Mouse (Mus musculus) liver, embryonic 12.5 days (tissue): ENCODE data around the gene Stn1. TPM values are rescaled to one million over a fixed set of nuclear protein-coding genes. Genes with fewer than 3 reads are reported as not detected.
A peak's percentile ranks its signal among the peaks of the same experiment; 100 is the strongest.

Experiments used
- ATAC-seq: fragments of 200-750 bp; cut with Nextera tagmentation; 2 replicates; pipeline ENCODE4 v1.8.0; 2017; ENCODE audit warnings: moderate number of reproducible peaks, mild to moderate bottlenecking, moderate library complexity
- H3K27ac ChIP-seq: fragments of 300-500 bp; sonication (generic); 2 replicates; pipeline ENCODE4 v1.5.1; 2016; ENCODE audit warnings: mild to moderate bottlenecking
- H3K27me3 ChIP-seq: fragments of 300-500 bp; sonication (generic); replicated peaks from 2 replicates; pipeline ENCODE4 v1.6.1; 2016; ENCODE audit warnings: mild to moderate bottlenecking, moderate library complexity
- H3K36me3 ChIP-seq: fragments of 300-500 bp; sonication (generic); 2 replicates; pipeline ENCODE4 v1.6.1; 2016; ENCODE audit warnings: mild to moderate bottlenecking, moderate library complexity
- H3K4me1 ChIP-seq: fragments of 300-500 bp; sonication (generic); 2 replicates; pipeline ENCODE4 v1.6.1; 2016
- H3K4me2 ChIP-seq: fragments of 300-500 bp; sonication (generic); 2 replicates; pipeline ENCODE4 v1.6.1; 2016; ENCODE audit warnings: mild to moderate bottlenecking, moderate library complexity
- H3K4me3 ChIP-seq: fragments of 300-500 bp; sonication (generic); 2 replicates; pipeline ENCODE4 v1.5.1; 2016; ENCODE audit warnings: mild to moderate bottlenecking, moderate library complexity
- H3K9ac ChIP-seq: fragments of 300-500 bp; sonication (generic); 2 replicates; pipeline ENCODE4 v1.6.1; 2016; ENCODE audit warnings: mild to moderate bottlenecking, moderate library complexity
- H3K9me3 ChIP-seq: fragments of 300-500 bp; sonication (generic); replicated peaks from 2 replicates; pipeline ENCODE4 v1.6.1; 2016; ENCODE audit warnings: mild to moderate bottlenecking, moderate library complexity
- WGBS: fragments of 180-500 bp; shearing (Covaris S2); methylation state at CpG from one replicate; pipeline ENCODE4 v1.1.7; 2016; ENCODE audit not compliant: insufficient replicate concordance; 5-methylcytosine and 5-hydroxymethylcytosine counted together
- polyA plus RNA-seq: library from polyadenylated mRNA; unstranded; fragments of >200 nt; fragmentation: Nextera tagmentation; extraction: Ambion mirVana; gene quantifications from 2 replicates; pipeline ENCODE4 v1.2.1, GENCODE M21; 2016

Stn1 gene
- polyA plus RNA-seq, 1 experiment from 2014 or later: 17.4 TPM

- no peak overlapping the region for H3K27ac ChIP-seq
- WGBS: 62% methylated on average over 13 of the region's 13 CpGs
- no peak overlapping the region for H3K4me3 ChIP-seq
- H3K27me3 ChIP-seq: no peaks in the 10 kb centered on the region
- H3K4me2 ChIP-seq: no peak overlapping the region
- H3K4me1 ChIP-seq: peaks cover 36% of the 10 kb centered on the region
- no peak overlapping the region for H3K9ac ChIP-seq
- no peaks in the 10 kb centered on the region for H3K9me3 ChIP-seq
- H3K36me3 ChIP-seq: no peaks in the 10 kb centered on the region
- ATAC-seq: no peak
Measured at GRCm38 (mm10) chr19:47563715-47564114, 26.4 kb upstream of the Stn1 start.

DNA sequence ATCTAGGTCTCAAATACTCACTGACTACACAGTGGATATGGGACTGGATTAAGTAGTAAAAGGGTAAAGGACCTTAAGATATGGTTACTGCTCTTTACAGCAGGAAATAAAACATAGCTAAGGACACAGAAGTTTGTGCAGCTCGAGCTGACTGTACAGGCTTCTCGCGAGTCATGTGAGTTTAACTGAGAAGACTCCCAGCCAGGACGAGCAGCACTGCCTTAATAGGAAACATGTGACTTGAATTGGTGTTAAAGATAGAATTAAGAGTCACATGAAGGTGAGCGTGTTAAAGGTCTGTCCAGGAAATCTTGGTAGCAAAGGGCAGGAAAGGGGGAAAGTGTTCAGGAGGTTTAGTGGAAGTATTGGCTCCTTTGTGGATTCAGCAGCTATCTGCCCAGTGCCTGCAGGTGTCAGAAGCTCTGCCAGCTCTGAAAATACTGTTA is 24.7 kb upstream of the Stn1 start:
- WGBS: 62% methylated on average over 5 of the region's 5 CpGs
- no peak overlapping the region for H3K4me3 ChIP-seq
- H3K27ac ChIP-seq: no peak overlapping the region
- ATAC-seq: no peak
- no peaks in the 10 kb centered on the region for H3K36me3 ChIP-seq
- no peak overlapping the region for H3K4me2 ChIP-seq
- H3K9ac ChIP-seq: no peak overlapping the region
- H3K9me3 ChIP-seq: no peaks in the 10 kb centered on the region
- H3K27me3 ChIP-seq: no peaks in the 10 kb centered on the region
- peaks cover 36% of the 10 kb centered on the region for H3K4me1 ChIP-seq

GRCm38 (mm10) chr19:47560544-47561161 is 23.3 kb upstream of the Stn1 start:
- Histone ChIP-seq H3K27me3 (no peaks in the 10 kb centered on the region), H3K4me1 (peaks cover 25% of the 10 kb centered on the region), H3K4me2 (peak overlapping the region; percentile 34), H3K36me3 (no peaks in the 10 kb centered on the region), H3K4me3 (no peak overlapping the region), H3K9ac (no peak overlapping the region), H3K27ac (0 out of 2 replicates have a peak overlapping the region, but pooled peaks have one; percentile 8), H3K9me3 (no peaks in the 10 kb centered on the region)
- ATAC-seq: peak; percentile 80
- 41% methylated on average over 12 of the region's 12 CpGs for WGBS

GRCm38 (mm10) chr19:47559751-47560512 is 22.6 kb upstream of the Stn1 start:
- no peak for ATAC-seq
- Histone ChIP-seq H3K9ac (no peak overlapping the region), H3K9me3 (no peaks in the 10 kb centered on the region), H3K4me1 (peaks cover 25% of the 10 kb centered on the region), H3K4me2 (no peak overlapping the region), H3K27me3 (no peaks in the 10 kb centered on the region), H3K4me3 (no peak overlapping the region), H3K36me3 (no peaks in the 10 kb centered on the region), H3K27ac (no peak overlapping the region)
- 65% methylated on average over 14 of the region's 14 CpGs for WGBS

GRCm38 (mm10) chr19:47559145-47559544 is 21.8 kb upstream of the Stn1 start:
- WGBS: 75% methylated on average over 5 of the region's 5 CpGs
- Histone ChIP-seq H3K9me3 (no peaks in the 10 kb centered on the region), H3K4me2 (no peak overlapping the region), H3K4me1 (peaks cover 25% of the 10 kb centered on the region), H3K27ac (no peak overlapping the region), H3K9ac (no peak overlapping the region), H3K27me3 (no peaks in the 10 kb centered on the region), H3K4me3 (no peak overlapping the region), H3K36me3 (no peaks in the 10 kb centered on the region)
- ATAC-seq: no peak

GRCm38 (mm10) chr19:47549584-47549983 is 12.3 kb upstream of the Stn1 start:
- Histone ChIP-seq H3K9ac (no peak overlapping the region), H3K27me3 (no peaks in the 10 kb centered on the region), H3K36me3 (no peaks in the 10 kb centered on the region), H3K27ac (no peak overlapping the region), H3K4me2 (no peak overlapping the region), H3K4me1 (no peaks in the 10 kb centered on the region; the same call in 1 of the 2 replicates), H3K4me3 (no peak overlapping the region), H3K9me3 (no peaks in the 10 kb centered on the region)
- 76% methylated on average over 4 of the region's 4 CpGs for WGBS
- no peak for ATAC-seq

DNA sequence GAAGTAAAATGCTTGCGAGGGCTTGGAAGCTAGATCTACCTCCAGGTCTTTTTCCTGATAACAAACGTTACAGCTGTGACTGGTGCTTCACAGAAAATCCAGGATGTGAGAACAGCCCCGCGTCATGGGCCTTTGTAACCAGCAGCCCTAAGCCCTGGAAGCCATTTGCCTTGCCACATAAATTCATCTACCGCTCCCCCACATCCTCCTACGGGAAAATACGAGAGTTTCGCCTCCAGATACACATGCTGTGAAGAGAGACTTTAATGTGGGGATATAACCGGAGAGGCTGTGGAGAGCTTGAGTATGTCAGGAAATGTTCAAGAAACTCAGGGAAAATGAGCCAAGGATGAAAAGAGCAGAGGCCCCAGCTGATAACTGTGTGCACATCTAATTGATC is 11.9 kb upstream of the Stn1 start:
- Histone ChIP-seq H3K36me3 (no peaks in the 10 kb centered on the region), H3K27me3 (no peaks in the 10 kb centered on the region), H3K4me1 (no peaks in the 10 kb centered on the region; the same call in 1 of the 2 replicates), H3K4me2 (no peak overlapping the region), H3K4me3 (no peak overlapping the region), H3K9me3 (no peaks in the 10 kb centered on the region), H3K27ac (no peak overlapping the region), H3K9ac (no peak overlapping the region)
- WGBS: 80% methylated on average over 9 of the region's 9 CpGs
- ATAC-seq: no peak

DNA sequence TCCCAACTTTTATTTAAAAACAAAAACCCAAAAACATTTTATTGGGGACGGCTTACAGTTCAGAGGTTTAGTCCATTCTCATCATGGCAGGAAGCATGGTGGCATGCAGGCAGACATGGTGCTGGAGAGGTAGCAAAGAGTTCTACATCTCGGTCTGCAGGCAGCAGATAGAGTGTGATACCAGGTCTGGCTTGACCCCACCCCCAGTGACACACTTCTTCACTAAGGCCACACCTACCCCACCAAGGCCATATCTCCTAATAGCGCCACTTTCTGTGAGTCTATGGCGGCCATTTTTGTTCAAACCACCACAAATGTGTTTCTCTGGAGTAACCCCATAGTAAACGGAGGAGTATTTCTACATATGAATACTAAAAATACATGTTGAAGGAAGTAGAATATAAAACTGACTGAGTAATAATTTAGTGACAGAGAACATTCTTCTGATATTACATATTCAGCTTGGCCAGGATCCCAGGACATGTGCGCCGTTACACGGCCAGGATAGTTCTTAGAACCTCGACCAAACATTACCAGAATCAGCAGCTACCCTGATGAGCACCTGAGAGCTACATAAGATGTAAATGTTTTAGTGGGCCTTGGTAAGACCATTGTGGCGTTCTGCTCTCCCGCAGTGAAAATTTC is 11.2 kb upstream of the Stn1 start:
- Histone ChIP-seq H3K36me3 (no peaks in the 10 kb centered on the region), H3K4me1 (no peaks in the 10 kb centered on the region; the same call in 1 of the 2 replicates), H3K27ac (no peak overlapping the region), H3K9ac (no peak overlapping the region), H3K9me3 (no peaks in the 10 kb centered on the region), H3K4me3 (no peak overlapping the region), H3K4me2 (no peak overlapping the region), H3K27me3 (no peaks in the 10 kb centered on the region)
- ATAC-seq: peak; percentile 70
- WGBS: 81% methylated on average over 11 of the region's 11 CpGs

- no peaks in the 10 kb centered on the region for H3K36me3 ChIP-seq
Measured at GRCm38 (mm10) chr19:47545528-47545927, 8.2 kb upstream of the Stn1 start.

GRCm38 (mm10) chr19:47545055-47545454 is 7.7 kb upstream of the Stn1 start:
- Histone ChIP-seq H3K9ac (no peak overlapping the region), H3K27me3 (peaks cover 5% of the 10 kb centered on the region; the same call in 1 of the 2 replicates), H3K9me3 (no peaks in the 10 kb centered on the region), H3K4me1 (no peaks in the 10 kb centered on the region; the same call in 1 of the 2 replicates), H3K4me3 (no peak overlapping the region), H3K36me3 (no peaks in the 10 kb centered on the region), H3K27ac (no peak overlapping the region), H3K4me2 (no peak overlapping the region)
- ATAC-seq: no peak
- 71% methylated on average over 3 of the region's 3 CpGs for WGBS

More at GRCm38 (mm10) chr19:47545528-47545927, 8.2 kb upstream of the Stn1 start:
- H3K27me3 ChIP-seq: peaks cover 5% of the 10 kb centered on the region; the same call in 1 of the 2 replicates
- no peak for ATAC-seq
- H3K9me3 ChIP-seq: no peaks in the 10 kb centered on the region
- no peak overlapping the region for H3K27ac ChIP-seq
- H3K9ac ChIP-seq: no peak overlapping the region
- H3K4me2 ChIP-seq: no peak overlapping the region
- H3K4me3 ChIP-seq: no peak overlapping the region
- H3K4me1 ChIP-seq: no peaks in the 10 kb centered on the region; the same call in 1 of the 2 replicates

DNA sequence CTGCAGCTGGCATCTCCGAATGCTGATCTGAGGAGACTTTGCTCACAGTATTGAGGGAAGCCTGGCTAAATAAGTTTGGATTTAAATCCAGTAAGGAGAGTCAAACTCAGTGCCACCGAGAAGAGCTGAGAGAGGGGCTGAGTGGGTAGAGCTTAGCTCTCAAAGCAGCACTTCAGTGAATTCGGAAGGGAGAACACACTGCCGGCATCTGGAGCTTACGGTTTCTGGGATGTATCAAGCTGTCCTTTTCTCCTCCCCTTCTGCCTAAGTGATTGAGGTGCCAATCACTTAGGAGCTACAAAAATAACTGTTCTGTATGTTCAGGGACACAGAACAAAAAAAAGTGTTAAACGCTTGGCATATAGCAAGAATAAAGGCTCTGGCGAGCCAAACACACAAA is 5.1 kb upstream of the Stn1 start:
- H3K9me3 ChIP-seq: no peaks in the 10 kb centered on the region
- ATAC-seq: no peak
- WGBS: 70% methylated on average over 7 of the region's 7 CpGs
- H3K36me3 ChIP-seq: no peaks in the 10 kb centered on the region
- H3K27ac ChIP-seq: no peak overlapping the region
- H3K27me3 ChIP-seq: peaks cover 5% of the 10 kb centered on the region; the same call in 1 of the 2 replicates
- H3K4me2 ChIP-seq: no peak overlapping the region
- H3K9ac ChIP-seq: no peak overlapping the region
- H3K4me1 ChIP-seq: peaks cover 18% of the 10 kb centered on the region
- no peak overlapping the region for H3K4me3 ChIP-seq

DNA sequence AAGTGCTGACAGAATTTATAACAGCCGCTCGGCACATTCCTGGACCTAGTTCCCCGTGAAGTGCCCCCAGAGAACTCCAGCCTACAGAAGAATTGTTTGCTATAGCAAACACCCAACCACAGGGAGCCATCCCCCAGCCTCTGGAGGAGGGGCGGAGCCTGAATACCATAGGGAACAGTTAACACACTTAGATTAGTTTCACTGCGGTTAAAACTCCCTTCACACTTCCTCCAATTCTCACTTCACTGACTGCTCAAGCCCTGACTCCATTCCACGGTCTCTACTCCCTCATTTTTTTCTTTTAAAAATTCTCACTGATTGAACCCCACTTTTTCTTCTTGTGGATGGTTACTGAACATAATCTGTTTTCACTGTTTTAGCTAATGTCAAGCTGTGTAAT is 1.5 kb upstream of the Stn1 start:
- Histone ChIP-seq H3K36me3 (peaks cover 3% of the 10 kb centered on the region; the same call in 1 of the 2 replicates), H3K4me3 (no peak overlapping the region), H3K4me2 (peak overlapping the region; percentile 82), H3K9ac (no peak overlapping the region), H3K27ac (no peak overlapping the region), H3K4me1 (peaks cover 44% of the 10 kb centered on the region), H3K27me3 (peaks cover 5% of the 10 kb centered on the region; the same call in 1 of the 2 replicates), H3K9me3 (no peaks in the 10 kb centered on the region)
- ATAC-seq: no peak
- 2% methylated on average over 6 of the region's 6 CpGs for WGBS
